Mouse (Mus musculus) CH12.LX (cell line): ENCODE measurements around the gene Coq10b. TPM values are rescaled to one million over a fixed set of nuclear protein-coding genes. Genes with fewer than 3 reads are reported as not detected.

ENCODE experiments used
- DNase-seq: peaks from one replicate; pipeline ENCODE4 v3.0.0-alpha.2; 2013; ENCODE audit errors: extremely low read depth
- H3K27ac ChIP-seq: 2 replicates; pipeline ENCODE4 v1.5.1; 2012; ENCODE audit warnings: low read depth, mild to moderate bottlenecking, control low read depth, moderate library complexity; ENCODE audit not compliant: insufficient read depth
- H3K27me3 ChIP-seq: replicated peaks from 2 replicates; pipeline ENCODE3; 2012; ENCODE audit warnings: inconsistent platforms
- H3K36me3 ChIP-seq, 2 experiments: replicated peaks in 1 of 2; 2 replicates each; pipeline versions ENCODE3 to v1.6.1; 2012; ENCODE audit warnings: inconsistent platforms in 1 of 2, low read length in 1 of 2, mild to moderate bottlenecking in 1 of 2, mixed read lengths in 1 of 2, moderate library complexity in 1 of 2; ENCODE audit not compliant: control insufficient read depth in 1 of 2, insufficient read depth in 1 of 2
- H3K4me1 ChIP-seq, 2 experiments: 2 replicates each; pipeline ENCODE4 v1.6.1; 2012; ENCODE audit warnings: inconsistent platforms in 1 of 2, moderate library complexity in 1 of 2; ENCODE audit not compliant: insufficient read depth in 2 of 2, control insufficient read depth in 1 of 2
- H3K4me2 ChIP-seq: 2 replicates; pipeline ENCODE4 v1.6.1; 2012; ENCODE audit warnings: low read depth, mild to moderate bottlenecking, control low read depth; ENCODE audit not compliant: poor library complexity, insufficient read depth, severe bottlenecking
- H3K4me3 ChIP-seq, 3 experiments: fragments of 150-350 bp in 1 of 3; sonication (generic) in 1 of 3; replicated peaks in 1 of 3; 2 replicates each; pipeline versions ENCODE3 to v1.5.1; 2011 to 2012; ENCODE audit warnings: low read depth in 2 of 3, low read length in 2 of 3, mild to moderate bottlenecking in 2 of 3, moderate library complexity in 2 of 3, control low read depth in 1 of 3, improper control_type of control experiment in 1 of 3, inconsistent platforms in 1 of 3, mixed read lengths in 1 of 3; ENCODE audit not compliant: poor library complexity in 1 of 3
- H3K79me2 ChIP-seq: replicated peaks from 2 replicates; pipeline ENCODE4 v1.6.1; 2012; ENCODE audit warnings: mild to moderate bottlenecking, moderate library complexity; ENCODE audit not compliant: control insufficient read depth, poor library complexity, insufficient read depth, severe bottlenecking; ENCODE audit errors: extremely low read depth
- H3K9ac ChIP-seq: 2 replicates; pipeline ENCODE4 v1.6.1; 2012; ENCODE audit warnings: low read depth, mild to moderate bottlenecking, control low read depth, moderate library complexity; ENCODE audit not compliant: insufficient read depth
- H3K9me3 ChIP-seq: replicated peaks from 2 replicates; pipeline ENCODE3; 2012; ENCODE audit warnings: low read length, inconsistent platforms, mixed read lengths
- BHLHE40 ChIP-seq: IDR thresholded peaks from 2 replicates; pipeline ENCODE4 v1.6.1; 2011; ENCODE audit warnings: mild to moderate bottlenecking, low read depth, low read length, improper control_type of control experiment
- CHD1 ChIP-seq: IDR thresholded peaks from 2 replicates; pipeline ENCODE4 v1.6.1; 2012; ENCODE audit warnings: low read depth, low read length, improper control_type of control experiment, inconsistent platforms
- CHD2 ChIP-seq: IDR thresholded peaks from 2 replicates; pipeline ENCODE4 v1.6.1; 2011; ENCODE audit warnings: low read length, improper control_type of control experiment
- CTCF ChIP-seq, 2 experiments: IDR thresholded peaks in 1 of 2; conservative IDR thresholded peaks in 1 of 2; 2 replicates each; pipeline ENCODE4 v1.5.1; 2011 to 2012; ENCODE audit warnings: low read depth in 2 of 2, low read length in 2 of 2, improper control_type of control experiment in 1 of 2, inconsistent platforms in 1 of 2, mild to moderate bottlenecking in 1 of 2, moderate library complexity in 1 of 2
- ETS1 ChIP-seq: conservative IDR thresholded peaks from 2 replicates; pipeline ENCODE4 v1.6.1; 2012; ENCODE audit warnings: low read depth, mild to moderate bottlenecking, inconsistent platforms, low read length, improper control_type of control experiment, moderate library complexity
- GABPA ChIP-seq: IDR thresholded peaks from 2 replicates; pipeline ENCODE4 v1.6.1; 2012; ENCODE audit warnings: low read depth, low read length, improper control_type of control experiment, inconsistent platforms; ENCODE audit not compliant: insufficient replicate concordance
- HCFC1 ChIP-seq: IDR thresholded peaks from 2 replicates; pipeline ENCODE4 v1.6.1; 2012; ENCODE audit warnings: low read depth, mild to moderate bottlenecking, inconsistent platforms, low read length, improper control_type of control experiment
- IRF4 ChIP-seq: IDR thresholded peaks from 2 replicates; pipeline ENCODE4 v1.6.1; 2014; ENCODE audit warnings: low read depth, mild to moderate bottlenecking, inconsistent platforms, low read length, improper control_type of control experiment
- KAT2A ChIP-seq: IDR thresholded peaks from 2 replicates; pipeline ENCODE4 v1.6.1; 2012; ENCODE audit warnings: low read length, improper control_type of control experiment, inconsistent platforms; ENCODE audit not compliant: insufficient replicate concordance
- MXI1 ChIP-seq: IDR thresholded peaks from 2 replicates; pipeline ENCODE4 v1.6.1; 2011; ENCODE audit warnings: mild to moderate bottlenecking, low read depth, low read length, improper control_type of control experiment
- MYC ChIP-seq: IDR thresholded peaks from 2 replicates; pipeline ENCODE4 v1.6.1; 2011; ENCODE audit warnings: low read depth, mild to moderate bottlenecking, improper control_type of control experiment, low read length
- NRF1 ChIP-seq: IDR thresholded peaks from 2 replicates; pipeline ENCODE4 v1.6.1; 2014; ENCODE audit warnings: low read depth, mild to moderate bottlenecking, inconsistent platforms, low read length, improper control_type of control experiment, moderate library complexity
- POLR2AphosphoS2 ChIP-seq: IDR thresholded peaks from 2 replicates; pipeline ENCODE4 v1.6.1; 2011; ENCODE audit warnings: low read depth, low read length, improper control_type of control experiment
- RAD21 ChIP-seq: IDR thresholded peaks from 2 replicates; pipeline ENCODE4 v1.6.1; 2011; ENCODE audit warnings: low read depth, mild to moderate bottlenecking, low read length, improper control_type of control experiment, moderate library complexity
- RCOR1 ChIP-seq: conservative IDR thresholded peaks from 2 replicates; pipeline ENCODE4 v1.6.1; 2012; ENCODE audit warnings: low read depth, mild to moderate bottlenecking, inconsistent platforms, low read length, improper control_type of control experiment
- SMC3 ChIP-seq: IDR thresholded peaks from 2 replicates; pipeline ENCODE4 v1.6.1; 2011; ENCODE audit warnings: low read depth, low read length, improper control_type of control experiment
- TCF12 ChIP-seq: IDR thresholded peaks from 2 replicates; pipeline ENCODE4 v1.6.1; 2014; ENCODE audit warnings: low read depth, mild to moderate bottlenecking, inconsistent platforms, low read length, improper control_type of control experiment
- ZMIZ1 ChIP-seq: IDR thresholded peaks from 2 replicates; pipeline ENCODE4 v1.6.1; 2012; ENCODE audit warnings: low read depth, mild to moderate bottlenecking, inconsistent platforms, low read length, improper control_type of control experiment
- ZNF384 ChIP-seq: IDR thresholded peaks from 2 replicates; pipeline ENCODE4 v1.6.1; 2012; ENCODE audit warnings: low read depth, low read length, improper control_type of control experiment, inconsistent platforms
- dilution Hi-C: fragments of 300-500 bp; cut with MboI; formaldehyde crosslinking; loops from 2 replicates; pipeline ENCODE4 v1.14.3; 2020; ENCODE audit warnings: low sequenced_read_pairs; ENCODE audit not compliant: extremely low pct_unique_long_range_greater_than_20kb, extremely low pct_ligation_motif_present
- in situ Hi-C: fragments of 300-500 bp; cut with MboI; formaldehyde crosslinking; loops from 3 replicates; pipeline ENCODE4 v1.14.3; 2019; ENCODE audit warnings: low sequenced_read_pairs, low pct_ligation_motif_present, low pct_unique_long_range_greater_than_20kb, mixed read lengths
- polyA plus RNA-seq: library from polyadenylated mRNA; unstranded; fragments of >175 nt; gene quantifications from 2 replicates; pipeline ENCODE4 v1.2.1, GENCODE M21; 2012; ENCODE audit warnings: low read depth; ENCODE audit not compliant: insufficient read length
- total RNA-seq, 2 experiments: library from RNA; depleted of rRNA; stranded (reverse); fragments of 300-350 nt in 1 of 2; fragments of >200 nt in 1 of 2; gene quantifications; 2 replicates each; pipeline ENCODE4 v1.2.3; 2012 to 2014

The Coq10b gene
- total and polyA plus RNA-seq, 3 experiments: 3.0 to 14.4 (median 7.0) TPM

- Histone ChIP-seq H3K9me3 (no peaks in the 10 kb centered on the region), H3K9ac (peak overlapping the region; percentile 54), H3K4me3 (peak overlapping the region in 2 of 3 experiments; percentile 45 to 50), H3K4me1 (peaks cover 3 to 23% of the 10 kb centered on the region in 2 experiments; a peak in 2 of 4 replicates), H3K27ac (peak overlapping the region; percentile 40; the same call in 1 of the 2 replicates), H3K27me3 (no peaks in the 10 kb centered on the region), H3K79me2 (peaks cover 26% of the 10 kb centered on the region), H3K4me2 (peak overlapping the region; percentile 92; the same call in 1 of the 2 replicates), H3K36me3 (peaks cover 0 to 3% of the 10 kb centered on the region in 2 experiments)
- no peak for DNase-seq
- in situ Hi-C loops: no loop called here
- dilution Hi-C loops: no loop called here
- TF ChIP-seq MYC (no peak), ZMIZ1 (no peak), TCF12 (no peak), POLR2AphosphoS2 (no peak), MXI1 (no peak), IRF4 (no peak), ZNF384 (no peak), GABPA (no peak), ETS1 (no peak)
Measured at GRCm38 (mm10) chr1:55029446-55029845, 23.1 kb upstream of the Coq10b start.

DNA sequence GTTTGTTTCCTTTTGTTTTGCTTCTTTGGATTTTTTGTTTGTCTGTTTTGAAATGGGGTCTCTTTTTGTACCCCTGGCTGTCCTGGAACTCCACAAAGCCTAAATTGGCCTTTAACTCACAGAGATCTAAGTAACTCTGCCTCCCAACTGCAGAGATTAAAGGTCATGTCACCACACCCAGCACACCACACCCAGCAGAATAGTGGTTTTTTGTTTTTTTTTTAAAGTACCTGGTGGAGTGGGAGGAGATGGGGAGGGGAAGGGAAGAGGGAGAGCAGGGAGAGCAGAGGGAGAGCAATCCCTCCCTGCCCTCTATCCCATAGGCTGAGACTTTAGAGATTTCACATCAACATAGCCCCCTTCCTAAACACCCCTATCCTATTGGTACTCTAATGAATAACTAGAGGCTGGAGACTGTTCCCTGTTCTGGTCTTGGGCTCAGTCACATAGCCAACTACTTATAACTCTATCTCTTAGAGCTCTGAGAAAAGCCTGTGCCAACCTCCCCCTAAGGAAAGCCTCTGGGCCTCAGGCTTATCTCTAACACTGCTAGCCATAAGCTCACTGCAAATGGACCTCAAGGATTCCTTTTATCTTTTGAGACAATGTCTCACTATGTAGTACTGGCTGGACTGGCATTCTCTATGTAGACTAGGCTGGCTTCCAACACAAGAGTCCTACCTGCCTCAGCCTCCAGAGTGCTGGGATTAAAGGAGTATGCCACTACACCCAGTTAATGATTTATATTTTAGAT lies 21.4 kb upstream of the Coq10b start:
- Histone ChIP-seq H3K27ac (no peak overlapping the region), H3K9ac (no peak overlapping the region)

More for the DNA sequence above, 21.4 kb upstream of the Coq10b start:
- no peaks in the 10 kb centered on the region for H3K27me3 ChIP-seq
- H3K4me3 ChIP-seq: no peak overlapping the region
- dilution Hi-C loops (no loop called here), in situ Hi-C loops (no loop called here)
- H3K4me2 ChIP-seq: no peak overlapping the region
- TF ChIP-seq BHLHE40 (no peak), POLR2AphosphoS2 (no peak), KAT2A (no peak), SMC3 (no peak), MYC (no peak), NRF1 (no peak), RAD21 (no peak), CTCF (conservative IDR thresholded peaks at IDR 0.05 in 1 of 2, IDR thresholded peaks at IDR 0.05 in 1 of 2; ENCODE audit: low read depth in 2 of 2, low read length in 2 of 2) (no peak), CHD2 (no peak), HCFC1 (no peak), CHD1 (no peak), RCOR1 (no peak)
- H3K9me3 ChIP-seq: no peaks in the 10 kb centered on the region
- no peaks in the 10 kb centered on the region for H3K36me3 ChIP-seq
- DNase-seq: no peak
- peaks cover 3 to 18% of the 10 kb centered on the region in 2 experiments; a peak in 2 of 4 replicates for H3K4me1 ChIP-seq
- H3K79me2 ChIP-seq: peaks cover 9% of the 10 kb centered on the region
